Mouse (Mus musculus) forebrain, embryonic 10.5 days (tissue): ENCODE results near the gene Dcaf7. TPM values are rescaled to one million over a fixed set of nuclear protein-coding genes. Genes with fewer than 3 reads are reported as not detected.

Source experiments
- DNase-seq: peaks from one replicate; pipeline ENCODE4 v3.0.0-alpha.2; 2017; ENCODE audit warnings: low spot score; ENCODE audit errors: extremely low spot score
- H3K27ac ChIP-seq: fragments of 300-500 bp; sonication (generic); 2 replicates; pipeline ENCODE4 v1.5.1; 2016; ENCODE audit warnings: mild to moderate bottlenecking
- H3K27me3 ChIP-seq: fragments of 300-500 bp; sonication (generic); 2 replicates; pipeline ENCODE4 v1.6.1; 2016; ENCODE audit warnings: mild to moderate bottlenecking; ENCODE audit not compliant: poor library complexity, severe bottlenecking
- H3K36me3 ChIP-seq: fragments of 300-500 bp; sonication (generic); replicated peaks from 2 replicates; pipeline ENCODE4 v1.6.1; 2016; ENCODE audit warnings: mild to moderate bottlenecking, moderate library complexity
- H3K4me1 ChIP-seq: fragments of 300-500 bp; sonication (generic); 2 replicates; pipeline ENCODE4 v1.6.1; 2016
- H3K4me3 ChIP-seq: fragments of 300-500 bp; sonication (generic); 2 replicates; pipeline ENCODE4 v1.5.1; 2016; ENCODE audit warnings: mild to moderate bottlenecking, moderate library complexity
- H3K9me3 ChIP-seq: fragments of 300-500 bp; sonication (generic); 2 replicates; pipeline ENCODE4 v1.6.1; 2016; ENCODE audit warnings: mild to moderate bottlenecking, moderate library complexity
- WGBS: fragments of 180-500 bp; shearing (Covaris S2); methylation state at CpG from one replicate; pipeline ENCODE4 v1.1.7; 2016; 5-methylcytosine and 5-hydroxymethylcytosine counted together
- polyA plus RNA-seq: library from polyadenylated mRNA; unstranded; fragments of >200 nt; fragmentation: Nextera tagmentation; extraction: Ambion mirVana; gene quantifications from 2 replicates; pipeline ENCODE4 v1.2.1, GENCODE M21; 2016

Gene Dcaf7
- 84.0 and 87.1 TPM in 2 replicates for polyA plus RNA-seq

- Histone ChIP-seq H3K4me3 (peak within 1 kb of the TSS; percentile 97), H3K27me3 (no peaks in the 10 kb centered on the region), H3K9me3 (peaks cover 1% of the 10 kb centered on the region; the same call in 1 of the 2 replicates), H3K27ac (peak within 1 kb of the TSS; percentile 92), H3K36me3 (0 out of 2 replicates have a peak, but pooled peaks cover 10% of the 10 kb centered on the region), H3K4me1 (peaks cover 33% of the 10 kb centered on the region)
- DNase-seq = peak; percentile 98
- under 1% methylated on average over 66 of the region's 66 CpGs for WGBS
These were observed at the start of gene Dcaf7 for GRCm38 (mm10) chr11:106036548-106037417. TSS of gene Dcaf7 (plus strand) at chr11:106036872.

GRCm38 (mm10) chr11:105987446-105987845, 49.2 kb upstream of the Dcaf7 start:
- H3K9me3 ChIP-seq = no peaks in the 10 kb centered on the region
- no peaks in the 10 kb centered on the region for H3K4me1 ChIP-seq
- no peak overlapping the region for H3K27ac ChIP-seq
- no peak overlapping the region for H3K4me3 ChIP-seq
- 84% methylated on average over 6 of the region's 6 CpGs for WGBS
- DNase-seq = no peak
- no peaks in the 10 kb centered on the region for H3K36me3 ChIP-seq
- no peaks in the 10 kb centered on the region for H3K27me3 ChIP-seq

GRCm38 (mm10) chr11:105989446-105989845, 47.2 kb upstream of the Dcaf7 start:
- Histone ChIP-seq H3K36me3 (no peaks in the 10 kb centered on the region), H3K27me3 (no peaks in the 10 kb centered on the region), H3K9me3 (no peaks in the 10 kb centered on the region), H3K4me3 (no peak overlapping the region), H3K4me1 (no peaks in the 10 kb centered on the region), H3K27ac (no peak overlapping the region)
- 78% methylated on average over 6 of the region's 6 CpGs for WGBS
- DNase-seq = no peak

DNA sequence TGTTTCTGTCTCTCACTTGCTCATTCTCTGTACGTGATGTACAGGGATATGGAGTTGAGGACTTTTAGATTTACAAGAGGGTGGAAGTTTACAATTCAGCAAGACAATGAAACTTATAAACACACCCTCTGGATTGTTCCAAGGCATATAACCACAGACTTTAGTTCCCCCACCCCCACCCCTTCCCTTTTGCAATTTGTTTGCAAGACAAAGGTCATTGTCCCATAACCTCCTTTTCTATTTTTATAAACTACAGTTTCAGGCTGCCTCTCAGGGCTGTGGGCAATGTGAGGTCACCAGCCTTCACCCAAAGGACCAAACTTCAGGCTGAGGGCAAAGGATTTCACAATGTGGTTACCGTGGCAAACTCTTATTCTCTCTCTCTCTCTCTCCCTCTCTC, 46.4 kb upstream of the Dcaf7 start:
- Histone ChIP-seq H3K4me1 (no peaks in the 10 kb centered on the region), H3K4me3 (no peak overlapping the region), H3K9me3 (no peaks in the 10 kb centered on the region), H3K27ac (no peak overlapping the region), H3K27me3 (no peaks in the 10 kb centered on the region), H3K36me3 (no peaks in the 10 kb centered on the region)
- WGBS = 77% methylated on average over 2 of the region's 2 CpGs
- no peak for DNase-seq

- no peak for DNase-seq
- Histone ChIP-seq H3K4me1 (no peaks in the 10 kb centered on the region), H3K27me3 (no peaks in the 10 kb centered on the region), H3K9me3 (no peaks in the 10 kb centered on the region), H3K4me3 (no peak within 1 kb of the TSS), H3K27ac (no peak within 1 kb of the TSS), H3K36me3 (no peaks in the 10 kb centered on the region)
- 94% methylated on average over 3 of the region's 3 CpGs for WGBS
These were observed 42.3 kb upstream of the Dcaf7 start, which contains the start of gene Ace3 for GRCm38 (mm10) chr11:105994375-105994774. TSS of gene Ace3 (plus strand) at chr11:105994675.

- no peak overlapping the region for H3K27ac ChIP-seq
- H3K4me1 ChIP-seq = no peaks in the 10 kb centered on the region
- H3K36me3 ChIP-seq = no peaks in the 10 kb centered on the region
- 90% methylated on average over 6 of the region's 6 CpGs for WGBS
- no peaks in the 10 kb centered on the region for H3K9me3 ChIP-seq
- no peak for DNase-seq
- H3K4me3 ChIP-seq = no peak overlapping the region
- no peaks in the 10 kb centered on the region for H3K27me3 ChIP-seq
These were observed 36.6 kb upstream of the Dcaf7 start for GRCm38 (mm10) chr11:106000062-106000461.

DNA sequence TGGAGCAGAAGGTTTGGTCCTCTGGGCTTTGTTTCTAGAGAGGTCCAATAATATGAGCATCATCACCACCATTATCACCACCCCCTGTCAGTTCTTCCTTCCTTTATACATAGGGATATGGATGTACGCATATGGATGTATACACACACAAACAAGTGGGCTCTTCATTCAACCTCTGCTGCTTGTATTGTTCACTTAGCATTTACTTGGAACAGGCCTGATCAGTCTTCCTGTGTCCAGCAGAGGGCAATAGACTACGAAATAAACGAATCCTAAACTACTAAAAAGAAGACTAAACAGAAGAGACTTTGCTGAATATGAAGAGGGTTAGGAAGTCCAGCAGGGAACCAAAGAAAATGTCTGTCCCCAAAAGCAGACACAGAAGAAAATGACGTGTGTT, 35.0 kb upstream of the Dcaf7 start:
- H3K9me3 ChIP-seq = no peaks in the 10 kb centered on the region
- H3K27me3 ChIP-seq = no peaks in the 10 kb centered on the region
- no peaks in the 10 kb centered on the region for H3K4me1 ChIP-seq
- no peak overlapping the region for H3K27ac ChIP-seq
- H3K4me3 ChIP-seq = no peak overlapping the region
- no peak for DNase-seq
- WGBS = 42% methylated on average over 4 of the region's 4 CpGs
- no peaks in the 10 kb centered on the region for H3K36me3 ChIP-seq

DNA sequence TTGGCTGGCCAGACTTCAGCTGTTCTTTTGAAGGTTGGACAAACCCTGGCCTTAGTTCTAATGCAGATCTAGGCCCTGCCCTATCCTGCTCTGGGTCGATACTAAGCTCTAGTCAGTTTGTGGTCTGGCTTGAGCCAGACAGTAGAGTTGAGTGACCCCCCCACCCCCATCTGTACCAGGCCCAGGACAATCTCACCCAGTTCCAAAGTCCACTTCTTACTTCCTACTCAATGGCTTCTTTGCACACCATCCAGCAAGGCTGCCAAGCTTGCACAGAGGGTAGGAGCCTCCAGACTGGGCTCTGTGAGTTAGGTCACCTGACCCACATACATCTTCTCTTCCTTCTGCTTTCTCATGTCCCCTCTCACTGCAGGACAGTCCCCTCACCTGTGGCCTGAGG, 32.1 kb upstream of the Dcaf7 start:
- H3K4me3 ChIP-seq = no peak overlapping the region
- peaks cover 16% of the 10 kb centered on the region for H3K27me3 ChIP-seq
- H3K9me3 ChIP-seq = no peaks in the 10 kb centered on the region
- no peaks in the 10 kb centered on the region for H3K36me3 ChIP-seq
- H3K4me1 ChIP-seq = peaks cover 9% of the 10 kb centered on the region
- DNase-seq = no peak
- no peak overlapping the region for H3K27ac ChIP-seq
- WGBS = 72% methylated on average over 1 of the region's 1 CpGs

- no peaks in the 10 kb centered on the region for H3K36me3 ChIP-seq
- H3K4me3 ChIP-seq = no peak overlapping the region
- peaks cover 9% of the 10 kb centered on the region for H3K4me1 ChIP-seq
- peaks cover 16% of the 10 kb centered on the region for H3K27me3 ChIP-seq
- DNase-seq = no peak
- no peak overlapping the region for H3K27ac ChIP-seq
- no peaks in the 10 kb centered on the region for H3K9me3 ChIP-seq
- WGBS = 51% methylated on average over 5 of the region's 5 CpGs
These were observed 30.7 kb upstream of the Dcaf7 start for GRCm38 (mm10) chr11:106005970-106006369.

DNA sequence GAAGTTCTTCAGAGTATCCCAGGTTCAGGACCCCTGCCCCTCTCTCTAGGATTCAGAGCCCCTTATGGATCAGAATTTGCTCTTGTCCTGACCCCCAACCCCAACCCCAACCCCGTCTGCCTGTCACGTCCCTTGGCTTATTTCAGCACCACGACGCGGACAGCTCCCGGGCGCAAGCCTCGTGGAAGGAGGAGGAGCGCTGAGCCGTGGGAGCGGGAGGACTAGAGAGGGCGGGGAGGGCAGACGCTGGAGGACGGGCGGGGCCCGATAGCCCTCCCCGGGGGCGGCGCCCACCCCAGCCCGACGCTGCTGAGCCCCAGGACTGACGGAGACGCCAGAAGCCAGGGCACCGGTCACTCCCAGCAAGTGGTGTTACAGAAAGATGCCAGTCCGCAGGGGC, 28.9 kb upstream of the Dcaf7 start, which contains the start of gene Kcnh6:
Kcnh6 (plus strand) TSS at position 304 of the 400 bp plus-strand sequence.
- H3K4me3 ChIP-seq = peak within 1 kb of the TSS; percentile 43
- peaks cover 16% of the 10 kb centered on the region for H3K27me3 ChIP-seq
- under 1% methylated on average over 23 of the region's 25 CpGs for WGBS
- no peaks in the 10 kb centered on the region for H3K36me3 ChIP-seq
- peak within 1 kb of the TSS; percentile 12; the same call in 1 of the 2 replicates for H3K27ac ChIP-seq
- H3K4me1 ChIP-seq = peaks cover 13% of the 10 kb centered on the region
- no peaks in the 10 kb centered on the region for H3K9me3 ChIP-seq
- peak; percentile 77 for DNase-seq

DNA sequence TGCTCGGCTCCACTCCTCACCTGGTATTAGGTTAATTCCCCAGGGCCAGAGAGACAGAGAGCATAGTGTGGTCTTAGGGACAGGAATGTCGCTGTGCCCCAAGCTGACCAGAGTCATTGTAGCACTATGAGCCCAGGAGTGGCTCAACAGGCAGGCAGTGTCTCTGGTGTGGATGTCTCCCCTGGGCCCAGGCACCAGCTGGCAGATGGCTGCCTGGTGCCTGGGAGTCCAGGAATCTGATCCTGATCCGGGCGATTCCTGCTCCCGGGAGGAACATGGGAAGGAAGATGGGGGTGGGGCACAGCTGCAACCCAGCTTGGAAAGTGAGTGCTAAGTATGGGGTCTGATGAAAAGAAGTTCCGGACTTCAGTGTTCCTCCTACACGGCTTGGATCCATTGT, 24.0 kb upstream of the Dcaf7 start:
- Histone ChIP-seq H3K9me3 (no peaks in the 10 kb centered on the region), H3K4me1 (peaks cover 11% of the 10 kb centered on the region), H3K36me3 (no peaks in the 10 kb centered on the region), H3K27me3 (peaks cover 14% of the 10 kb centered on the region), H3K27ac (no peak overlapping the region), H3K4me3 (no peak overlapping the region)
- WGBS = 59% methylated on average over 7 of the region's 7 CpGs
- DNase-seq = no peak

- Histone ChIP-seq H3K36me3 (no peaks in the 10 kb centered on the region), H3K4me1 (peaks cover 5% of the 10 kb centered on the region; the same call in 1 of the 2 replicates), H3K9me3 (no peaks in the 10 kb centered on the region), H3K27ac (no peak overlapping the region), H3K4me3 (no peak overlapping the region), H3K27me3 (peaks cover 8% of the 10 kb centered on the region)
- no peak for DNase-seq
- WGBS = 72% methylated on average over 11 of the region's 11 CpGs
These were observed 23.0 kb upstream of the Dcaf7 start for GRCm38 (mm10) chr11:106013556-106014225.

- H3K27me3 ChIP-seq = peaks cover 30% of the 10 kb centered on the region
- DNase-seq = no peak
- peaks cover 20% of the 10 kb centered on the region for H3K4me1 ChIP-seq
- no peak overlapping the region for H3K4me3 ChIP-seq
- H3K27ac ChIP-seq = no peak overlapping the region
- H3K9me3 ChIP-seq = no peaks in the 10 kb centered on the region
- H3K36me3 ChIP-seq = no peaks in the 10 kb centered on the region
- WGBS = 84% methylated on average over 5 of the region's 5 CpGs
These were observed 20.2 kb upstream of the Dcaf7 start for GRCm38 (mm10) chr11:106016440-106016839.
